Comparison of ENCODE assay signal across 27 mouse cellular contexts in genomic region chr2:173202924-173203689, GRCm38 (mm10). TPM values are rescaled to one million over a fixed set of nuclear protein-coding genes. Genes with fewer than 3 reads are reported as not detected.
DNase-seq lines count a peak whose midpoint lies in the region; ATAC-seq lines count a peak whose summit lies in the region.
"Had no signal": no experiment of that assay in that cellular context is flagged by ENCODE, and none has a peak within 500 bp of the region (broad histone marks: within the 10 kb centered on the region; RNA-seq: fewer than 3 reads in every experiment).

No protein-coding gene starts in this region.

- H3K4me3 ChIP-seq in forebrain, embryonic 11.5 days (ENCODE audit: low read depth, low read length): no peak overlapping the region
- H3K4me3 ChIP-seq in forebrain, embryonic 13.5 days: no peak overlapping the region
- H3K4me3 ChIP-seq in intestine, embryonic 14.5 days (ENCODE audit: low read depth, low read length): no peak overlapping the region
- H3K4me3 ChIP-seq in intestine, embryonic 16.5 days (ENCODE audit: low read length): no peak overlapping the region
- H3K4me3 ChIP-seq in neural tube, embryonic 13.5 days: no peak overlapping the region
- H3K4me3 ChIP-seq: erythroblast, embryonic 14.5 days; heart, embryonic 12.5 days; kidney, embryonic 15.5 days; limb, embryonic 13.5 days; midbrain, embryonic 15.5 days; neural tube, embryonic 12.5 days had no signal

- no peak for ATAC-seq in forebrain, embryonic 11.5 days (replicated peaks; ENCODE audit: low FRiP score)
- ATAC-seq in forebrain, embryonic 13.5 days: no peak
- no peak for ATAC-seq in intestine, embryonic 14.5 days (replicated peaks; ENCODE audit: low FRiP score, low TSS enrichment, low read depth)
- ATAC-seq in intestine, embryonic 16.5 days: no peak
- ATAC-seq in neural tube, embryonic 13.5 days (ENCODE audit: low read depth): no peak
- ATAC-seq: forebrain, embryonic 14.5 days; midbrain, embryonic 15.5 days; Patski had no signal

- H3K36me3 ChIP-seq in forebrain, embryonic 11.5 days (ENCODE audit: control insufficient read depth, insufficient read depth, low read length): no peaks in the 10 kb centered on the region
- no peaks in the 10 kb centered on the region for H3K36me3 ChIP-seq in forebrain, embryonic 13.5 days (ENCODE audit: poor library complexity, severe bottlenecking)
- no peaks in the 10 kb centered on the region for H3K36me3 ChIP-seq in intestine, embryonic 14.5 days (ENCODE audit: control insufficient read depth, insufficient read depth, low read length)
- no peaks in the 10 kb centered on the region for H3K36me3 ChIP-seq in intestine, embryonic 16.5 days (ENCODE audit: control insufficient read depth, insufficient read depth, low read length)
- H3K36me3 ChIP-seq in neural tube, embryonic 13.5 days: no peaks in the 10 kb centered on the region
- H3K36me3 ChIP-seq: heart, embryonic 12.5 days; kidney, embryonic 15.5 days; limb, embryonic 13.5 days; midbrain, embryonic 15.5 days; neural tube, embryonic 12.5 days had no signal

- H3K9ac ChIP-seq in forebrain, embryonic 11.5 days (ENCODE audit: low read length): no peak overlapping the region
- no peak overlapping the region for H3K9ac ChIP-seq in forebrain, embryonic 13.5 days
- H3K9ac ChIP-seq in intestine, embryonic 14.5 days (ENCODE audit: low read length): no peak overlapping the region
- H3K9ac ChIP-seq in intestine, embryonic 16.5 days (ENCODE audit: low read depth, low read length): no peak overlapping the region
- no peak overlapping the region for H3K9ac ChIP-seq in neural tube, embryonic 13.5 days
- H3K9ac ChIP-seq: heart, embryonic 12.5 days; kidney, embryonic 15.5 days; limb, embryonic 13.5 days; liver, embryonic 14.5 days; lung, embryonic 14.5 days; midbrain, embryonic 15.5 days; neural tube, embryonic 12.5 days had no signal

- no peaks in the 10 kb centered on the region; the same call in 1 of the 2 replicates for H3K9me3 ChIP-seq in forebrain, embryonic 11.5 days (ENCODE audit: control insufficient read depth, low read length)
- H3K9me3 ChIP-seq in forebrain, embryonic 13.5 days (replicated peaks): 0 out of 2 replicates have a peak, but pooled peaks cover 4% of the 10 kb centered on the region
- H3K9me3 ChIP-seq in intestine, embryonic 14.5 days (ENCODE audit: control insufficient read depth, low read length): no peaks in the 10 kb centered on the region
- no peaks in the 10 kb centered on the region for H3K9me3 ChIP-seq in intestine, embryonic 16.5 days (ENCODE audit: control insufficient read depth, low read length)
- peaks cover 5% of the 10 kb centered on the region; the same call in 1 of the 2 replicates for H3K9me3 ChIP-seq in neural tube, embryonic 13.5 days
- H3K9me3 ChIP-seq: kidney, embryonic 15.5 days; midbrain, embryonic 15.5 days; neural tube, embryonic 12.5 days had no signal

- no peak overlapping the region for H3K27ac ChIP-seq in forebrain, embryonic 11.5 days (ENCODE audit: low read depth, low read length)
- no peak overlapping the region for H3K27ac ChIP-seq in forebrain, embryonic 13.5 days
- H3K27ac ChIP-seq in intestine, embryonic 14.5 days (ENCODE audit: low read depth): no peak overlapping the region
- H3K27ac ChIP-seq in intestine, embryonic 16.5 days (ENCODE audit: low read length): no peak overlapping the region
- H3K27ac ChIP-seq in neural tube, embryonic 13.5 days (replicated peaks): peak overlapping the region; percentile 34; the same call in 1 of the 2 replicates
- H3K27ac ChIP-seq: kidney, embryonic 15.5 days; limb, embryonic 13.5 days; liver, embryonic 14.5 days; midbrain, embryonic 15.5 days; neural tube, embryonic 12.5 days had no signal

- H3K4me2 ChIP-seq in forebrain, embryonic 11.5 days (ENCODE audit: low read depth, low read length, severe bottlenecking): no peak overlapping the region
- H3K4me2 ChIP-seq in forebrain, embryonic 13.5 days: no peak overlapping the region
- no peak overlapping the region for H3K4me2 ChIP-seq in intestine, embryonic 14.5 days (ENCODE audit: low read length)
- H3K4me2 ChIP-seq in intestine, embryonic 16.5 days (ENCODE audit: low read depth, low read length): no peak overlapping the region
- H3K4me2 ChIP-seq in neural tube, embryonic 13.5 days: no peak overlapping the region
- H3K4me2 ChIP-seq: heart, embryonic 12.5 days; kidney, embryonic 15.5 days; limb, embryonic 13.5 days; lung, embryonic 14.5 days; midbrain, embryonic 15.5 days; neural tube, embryonic 12.5 days had no signal

- no peaks in the 10 kb centered on the region for H3K4me1 ChIP-seq in forebrain, embryonic 11.5 days (replicated peaks; ENCODE audit: control insufficient read depth, insufficient read depth, low read length)
- no peaks in the 10 kb centered on the region for H3K4me1 ChIP-seq in forebrain, embryonic 13.5 days
- H3K4me1 ChIP-seq in intestine, embryonic 14.5 days (replicated peaks; ENCODE audit: control insufficient read depth, insufficient read depth, low read length): no peaks in the 10 kb centered on the region
- no peaks in the 10 kb centered on the region for H3K4me1 ChIP-seq in intestine, embryonic 16.5 days (ENCODE audit: control insufficient read depth, insufficient read depth, low read length)
- H3K4me1 ChIP-seq in neural tube, embryonic 13.5 days (replicated peaks): 0 out of 2 replicates have a peak, but pooled peaks cover 4% of the 10 kb centered on the region
- H3K4me1 ChIP-seq: heart, embryonic 12.5 days; kidney, embryonic 15.5 days; limb, embryonic 13.5 days; midbrain, embryonic 15.5 days; neural tube, embryonic 12.5 days had no signal

- H3K27me3 ChIP-seq in forebrain, embryonic 11.5 days (ENCODE audit: control insufficient read depth, insufficient read depth, low read length): no peaks in the 10 kb centered on the region
- no peaks in the 10 kb centered on the region for H3K27me3 ChIP-seq in forebrain, embryonic 13.5 days
- H3K27me3 ChIP-seq in intestine, embryonic 14.5 days (replicated peaks; ENCODE audit: control insufficient read depth, insufficient read depth, low read length): no peaks in the 10 kb centered on the region
- H3K27me3 ChIP-seq in intestine, embryonic 16.5 days (replicated peaks; ENCODE audit: control insufficient read depth, insufficient read depth, low read length): no peaks in the 10 kb centered on the region
- H3K27me3 ChIP-seq in neural tube, embryonic 13.5 days: no peaks in the 10 kb centered on the region
- H3K27me3 ChIP-seq: kidney, embryonic 15.5 days; limb, embryonic 13.5 days; midbrain, embryonic 15.5 days; neural tube, embryonic 12.5 days had no signal

- DNase-seq in forebrain, embryonic 11.5 days (ENCODE audit: low spot score): peak; percentile 45
- DNase-seq in intestine, embryonic 14.5 days (ENCODE audit: low spot score): peak; percentile 25
- DNase-seq in neural tube, embryonic 10.5 days (ENCODE audit: extremely low spot score, low spot score): no peak
- DNase-seq in urinary bladder, postnatal 4 days (ENCODE audit: low spot score in 2 of 2): peak; percentile 13 to 59
- no peak for DNase-seq in urinary bladder, postnatal 14 days (ENCODE audit: low spot score)
- DNase-seq: adrenal gland, postnatal 14 days; cerebellum, adult 11 months; cerebellum, adult 9-10 months; cerebellum, postnatal 36 days; gastrocnemius, postnatal 25 days; heart, postnatal 4 days; kidney, adult 18-20 months; kidney, postnatal 25 days; lung, embryonic 14.5 days; lung, postnatal 14 days had no signal

- whole genome bisulfite sequencing in forebrain, embryonic 11.5 days: 85% methylated on average over 19 of the region's 19 CpGs
- WGBS in forebrain, embryonic 13.5 days: 82% methylated on average over 19 of the region's 19 CpGs
- 90% methylated on average over 19 of the region's 19 CpGs for WGBS in intestine, embryonic 14.5 days
- WGBS in intestine, embryonic 16.5 days: 88% methylated on average over 19 of the region's 19 CpGs
- 68% methylated on average over 19 of the region's 19 CpGs for WGBS in neural tube, embryonic 13.5 days

RNA-seq across cellular contexts. Expression of gene Zbp1, which starts 15.6 kb away (rescaled TPM):
- not detected in 2 replicates for polyA plus RNA-seq in forebrain, embryonic 11.5 days (2014; fragmentation: Nextera tagmentation; extraction: Ambion mirVana)
- polyA plus RNA-seq in forebrain, embryonic 13.5 days (2015; fragmentation: Nextera tagmentation; extraction: Ambion mirVana): not detected in 2 replicates
- 0.65 and 0.90 TPM in 2 replicates for polyA plus RNA-seq in intestine, embryonic 14.5 days (2014; fragmentation: Nextera tagmentation; extraction: Ambion mirVana)
- polyA plus RNA-seq in intestine, embryonic 16.5 days (2015; fragmentation: Nextera tagmentation; extraction: Ambion mirVana): 0.65 and 1.9 TPM in 2 replicates
- 0.22 and 0.40 TPM in 2 replicates for polyA plus RNA-seq in neural tube, embryonic 13.5 days (2015; fragmentation: Nextera tagmentation; extraction: Ambion mirVana)
- polyA plus RNA-seq: erythroblast, embryonic 14.5 days; forebrain, embryonic 14.5 days; heart, embryonic 12.5 days had no signal

RNA-seq across cellular contexts. Expression of gene Pck1, which starts 50.3 kb away (rescaled TPM):
- polyA plus RNA-seq in forebrain, embryonic 11.5 days (2014; fragmentation: Nextera tagmentation; extraction: Ambion mirVana): not detected in 2 replicates
- polyA plus RNA-seq in forebrain, embryonic 13.5 days (2015; fragmentation: Nextera tagmentation; extraction: Ambion mirVana): not detected in 2 replicates
- 0.77 and 0.87 TPM in 2 replicates for polyA plus RNA-seq in intestine, embryonic 14.5 days (2014; fragmentation: Nextera tagmentation; extraction: Ambion mirVana)
- polyA plus RNA-seq in intestine, embryonic 16.5 days (2015; fragmentation: Nextera tagmentation; extraction: Ambion mirVana): 14.0 and 19.7 TPM in 2 replicates
- not detected in 2 replicates for polyA plus RNA-seq in neural tube, embryonic 13.5 days (2015; fragmentation: Nextera tagmentation; extraction: Ambion mirVana)
- polyA plus RNA-seq: forebrain, embryonic 14.5 days; limb, embryonic 13.5 days; lung, embryonic 14.5 days; midbrain, embryonic 15.5 days; neural tube, embryonic 12.5 days; Patski had no signal

Comparison
In these comparisons a context has a peak if more than half of its experiments do, and no peak if none do; other contexts are left out.
1. DNase-seq: peak in forebrain, embryonic 11.5 days (single experiment), intestine, embryonic 14.5 days (single experiment) and urinary bladder, postnatal 4 days (2 of 2); none in neural tube, embryonic 10.5 days (single experiment) and urinary bladder, postnatal 14 days (single experiment).